16 mouse cellular contexts compared by ENCODE assay signal in the genomic region with DNA sequence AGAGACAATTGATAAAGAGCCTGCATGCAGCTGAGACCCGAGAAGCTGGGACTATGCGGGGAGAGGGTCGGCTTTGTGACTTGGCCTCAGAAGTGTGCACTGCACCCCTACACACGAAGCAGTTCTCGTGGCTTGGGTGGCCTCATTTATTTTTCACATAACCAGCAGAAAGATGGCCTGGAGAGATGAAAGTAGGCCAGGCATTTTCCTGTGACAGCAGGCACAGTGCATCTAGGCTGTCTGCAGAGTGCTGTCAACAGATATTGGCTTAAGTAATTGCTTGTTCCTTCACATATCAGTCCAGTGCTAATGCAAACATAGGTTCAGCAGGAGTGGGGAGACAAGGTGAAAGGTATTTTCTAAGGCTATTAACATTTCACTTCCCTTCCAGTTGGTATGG.
DNase-seq lines count a peak whose midpoint lies in the region; ATAC-seq and TF ChIP-seq lines count a peak whose summit lies in the region.
"Had no signal": no experiment of that assay in that cellular context is flagged by ENCODE, and none has a peak within 500 bp of the region (broad histone marks: within the 10 kb centered on the region; RNA-seq: fewer than 3 reads in every experiment).

No protein-coding gene starts in this region.

- TF ChIP-seq CTCF in brain, embryonic 14.5 days (IDR thresholded peaks at IDR 0.05; ENCODE audit: borderline replicate concordance, extremely low read depth, insufficient read depth, insufficient read length) = no peak

- no peak for DNase-seq in frontal cortex, adult 2 months (ENCODE audit: extremely low spot score in 1 of 2, low spot score in 1 of 2)
- peak; percentile 52 for DNase-seq in brain, embryonic 14.5 days (ENCODE audit: low read depth)
- DNase-seq in cerebellum, adult 18-20 months = peak; percentile 17 to 26
- DNase-seq in cerebellum, postnatal 25 days = peak; percentile 30 to 37
- no peak for DNase-seq in kidney, adult 18-20 months
- no peak for DNase-seq in natural killer cell, adult 2 months (ENCODE audit: low spot score in 2 of 2)
- DNase-seq: adrenal gland, postnatal 36 days; embryo, embryonic 11 days; gastrocnemius, adult 2 months; heart, postnatal 10 days; kidney, postnatal 4 days; lung, adult 2 months; lung, postnatal 36 days had no signal

- no peak for TF ChIP-seq POLR2A in brain, embryonic 14.5 days (IDR thresholded peaks at IDR 0.05; ENCODE audit: borderline replicate concordance, extremely low read depth, insufficient read depth, insufficient read length, poor library complexity, severe bottlenecking)

- peak; percentile 72 for ATAC-seq in frontal cortex, adult (ENCODE audit: low TSS enrichment)
- ATAC-seq: intestine, embryonic 15.5 days; liver, embryonic 12.5 days had no signal

Comparison
In these comparisons a context has a peak if more than half of its experiments do, and no peak if none do; other contexts are left out.
1. DNase-seq: peak in brain, embryonic 14.5 days (single experiment), cerebellum, adult 18-20 months (2 of 2) and cerebellum, postnatal 25 days (2 of 2); none in frontal cortex, adult 2 months (0 of 2), kidney, adult 18-20 months (single experiment) and natural killer cell, adult 2 months (0 of 2).